Mouse (Mus musculus): ENCODE results near the gene Atp1a4.

The Atp1a4 gene

GRCm38 (mm10) chr1:172258314-172258713 lies at the start of gene Atp1a4:
TSS of gene Atp1a4 (minus strand) at chr1:172258414.
- DNase-seq (ENCODE audit: low read depth in 1 of 2, low spot score in 2 of 2), result no peak

GRCm38 (mm10) chr1:172307936-172308335 lies 49.7 kb upstream of the Atp1a4 start:
- DNase-seq (ENCODE audit: low read depth in 1 of 2, low spot score in 2 of 2), result no peak

- DNase-seq (ENCODE audit: low read depth in 1 of 2, low spot score in 2 of 2), result no peak
Measured at GRCm38 (mm10) chr1:172306885-172307284, 48.7 kb upstream of the Atp1a4 start.

- DNase-seq (ENCODE audit: low read depth in 1 of 2, low spot score in 2 of 2), result no peak
Measured at GRCm38 (mm10) chr1:172306196-172306595, 48.0 kb upstream of the Atp1a4 start.

GRCm38 (mm10) chr1:172305635-172306034 lies 47.4 kb upstream of the Atp1a4 start:
- DNase-seq (ENCODE audit: low read depth in 1 of 2, low spot score in 2 of 2), result no peak

- no peak for DNase-seq (ENCODE audit: low read depth in 1 of 2, low spot score in 2 of 2)
Measured at GRCm38 (mm10) chr1:172305153-172305552, 46.9 kb upstream of the Atp1a4 start.

- no peak for DNase-seq (ENCODE audit: low read depth in 1 of 2, low spot score in 2 of 2)
Measured at GRCm38 (mm10) chr1:172304443-172304842, 46.2 kb upstream of the Atp1a4 start.

- no peak for DNase-seq (ENCODE audit: low read depth in 1 of 2, low spot score in 2 of 2)
Measured at GRCm38 (mm10) chr1:172302851-172303250, 44.6 kb upstream of the Atp1a4 start.

- no peak for DNase-seq (ENCODE audit: low read depth in 1 of 2, low spot score in 2 of 2)
Measured at GRCm38 (mm10) chr1:172302311-172302710, 44.1 kb upstream of the Atp1a4 start.

- no peak for DNase-seq (ENCODE audit: low read depth in 1 of 2, low spot score in 2 of 2)
Measured at GRCm38 (mm10) chr1:172301180-172301579, 43.0 kb upstream of the Atp1a4 start.

- DNase-seq (ENCODE audit: low read depth in 1 of 2, low spot score in 2 of 2), result no peak
Measured at GRCm38 (mm10) chr1:172300247-172300646, 42.0 kb upstream of the Atp1a4 start.

GRCm38 (mm10) chr1:172299528-172299927 lies 41.3 kb upstream of the Atp1a4 start:
- DNase-seq (ENCODE audit: low read depth in 1 of 2, low spot score in 2 of 2), result no peak

GRCm38 (mm10) chr1:172297611-172298537 lies 39.7 kb upstream of the Atp1a4 start, which contains the start of gene Atp1a2:
TSS of gene Atp1a2 (minus strand) at chr1:172298064.
- DNase-seq (ENCODE audit: low read depth in 1 of 2, low spot score in 2 of 2), result no peak

- no peak for DNase-seq (ENCODE audit: low read depth in 1 of 2, low spot score in 2 of 2)
Measured at GRCm38 (mm10) chr1:172296816-172297510, 38.7 kb upstream of the Atp1a4 start.

- no peak for DNase-seq (ENCODE audit: low read depth in 1 of 2, low spot score in 2 of 2)
Measured at GRCm38 (mm10) chr1:172295751-172296197, 37.6 kb upstream of the Atp1a4 start.

GRCm38 (mm10) chr1:172293449-172293848 lies 35.2 kb upstream of the Atp1a4 start:
- no peak for DNase-seq (ENCODE audit: low read depth in 1 of 2, low spot score in 2 of 2)

GRCm38 (mm10) chr1:172292880-172293279 lies 34.7 kb upstream of the Atp1a4 start:
- DNase-seq (ENCODE audit: low read depth in 1 of 2, low spot score in 2 of 2), result no peak

GRCm38 (mm10) chr1:172289617-172289946 lies 31.4 kb upstream of the Atp1a4 start:
- no peak for DNase-seq (ENCODE audit: low read depth in 1 of 2, low spot score in 2 of 2)

- no peak for DNase-seq (ENCODE audit: low read depth in 1 of 2, low spot score in 2 of 2)
Measured at GRCm38 (mm10) chr1:172288900-172289616, 30.8 kb upstream of the Atp1a4 start.

GRCm38 (mm10) chr1:172286740-172287139 lies 28.5 kb upstream of the Atp1a4 start:
- DNase-seq (ENCODE audit: low read depth in 1 of 2, low spot score in 2 of 2), result no peak

- no peak for DNase-seq (ENCODE audit: low read depth in 1 of 2, low spot score in 2 of 2)
Measured at GRCm38 (mm10) chr1:172284221-172284620, 26.0 kb upstream of the Atp1a4 start.
